Mouse (Mus musculus): ENCODE measurements around the gene Asphd2.

DNA sequence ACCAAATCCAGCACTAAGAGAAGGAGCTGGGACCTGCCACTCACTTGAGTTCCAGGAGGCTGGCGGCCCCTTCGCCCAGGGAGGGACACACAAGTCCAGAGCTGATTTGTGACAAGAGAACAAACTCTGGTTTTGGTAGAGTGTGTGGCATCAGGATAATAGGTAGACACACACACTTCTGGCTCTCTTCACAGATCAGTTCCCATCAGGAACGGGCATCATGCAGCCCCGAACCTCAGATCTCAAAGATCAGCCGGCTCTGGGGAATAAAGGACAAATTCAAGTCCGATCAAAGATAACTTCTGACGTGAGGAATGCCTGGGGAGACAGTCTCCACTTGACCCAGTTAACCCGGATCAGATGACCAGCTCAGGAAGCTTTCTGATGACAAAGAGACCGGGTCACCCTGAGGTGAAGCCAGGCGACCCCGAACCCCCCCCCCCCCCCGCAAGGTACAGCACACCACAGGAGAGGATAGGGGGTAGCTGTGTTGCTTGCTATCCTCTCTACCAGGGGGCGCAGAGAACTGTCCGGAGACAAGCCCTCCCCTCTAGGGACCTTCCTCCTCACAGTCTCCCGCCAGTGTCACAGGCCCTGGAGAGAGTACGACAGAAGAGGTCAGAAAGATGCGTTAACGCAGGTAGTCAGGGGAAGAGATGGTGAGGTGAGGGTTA is 788 bp downstream of the Asphd2 start:
- no peak for TF ChIP-seq CTCF (IDR thresholded peaks at IDR 0.05; ENCODE audit: borderline replicate concordance, control insufficient read depth, extremely low read depth, insufficient read depth, low read length, poor library complexity)
- TF ChIP-seq POLR2A (IDR thresholded peaks at IDR 0.05; ENCODE audit: control insufficient read depth, extremely low read depth, insufficient read depth, low read length, poor library complexity): no peak

All from thymus, adult 2 months (tissue).